Mouse (Mus musculus) ES-E14 (cell line): ENCODE measurements around the gene Recql5. TPM values are rescaled to one million over a fixed set of nuclear protein-coding genes. Genes with fewer than 3 reads are reported as not detected.
"Not testable (repeated sequence)": the region's sequence is repeated elsewhere in the genome, so short reads cannot be mapped to it uniquely, and the experiment has no call there.

Experiments used
- DNase-seq: peaks from one replicate; pipeline ENCODE4 v3.0.0-alpha.2; 2013; ENCODE audit warnings: low read depth, low spot score
- H3K27ac ChIP-seq: 2 replicates; pipeline ENCODE4 v1.5.1; 2012; ENCODE audit warnings: low read depth, mild to moderate bottlenecking, low read length, moderate library complexity, mixed read lengths; ENCODE audit not compliant: poor library complexity, insufficient read depth, severe bottlenecking
- H3K36me3 ChIP-seq: 2 replicates; pipeline ENCODE4 v1.6.1; 2012; ENCODE audit warnings: mild to moderate bottlenecking, low read length, moderate library complexity, mixed read lengths; ENCODE audit not compliant: control insufficient read depth, poor library complexity, insufficient read depth, severe bottlenecking
- H3K4me1 ChIP-seq, 2 experiments: fragments of 150-350 bp in 1 of 2; sonication (generic) in 1 of 2; 2 replicates each; pipeline ENCODE4 v1.6.1; 2012; ENCODE audit warnings: low read length in 2 of 2, mild to moderate bottlenecking in 1 of 2, mixed read lengths in 1 of 2; ENCODE audit not compliant: control insufficient read depth in 2 of 2, insufficient read depth in 2 of 2, poor library complexity in 1 of 2
- H3K4me3 ChIP-seq, 2 experiments: fragments of 150-350 bp in 1 of 2; sonication (generic) in 1 of 2; 2 replicates each; pipeline ENCODE4 v1.5.1; 2012; ENCODE audit warnings: low read length in 2 of 2, low read depth in 1 of 2, mild to moderate bottlenecking in 1 of 2, mixed read lengths in 1 of 2; ENCODE audit not compliant: insufficient read depth in 1 of 2, poor library complexity in 1 of 2, severe bottlenecking in 1 of 2
- H3K9ac ChIP-seq: 2 replicates; pipeline ENCODE4 v1.6.1; 2012; ENCODE audit warnings: low read depth, mild to moderate bottlenecking, low read length, mixed read lengths; ENCODE audit not compliant: poor library complexity, insufficient read depth, severe bottlenecking
- H3K9me3 ChIP-seq: fragments of 150-350 bp; sonication (generic); 2 replicates; pipeline ENCODE4 v1.6.1; 2012; ENCODE audit warnings: low read depth, mild to moderate bottlenecking, low read length; ENCODE audit not compliant: control insufficient read depth, insufficient read depth
- CHD2 ChIP-seq: IDR thresholded peaks from 2 replicates; pipeline ENCODE4 v1.6.1; 2014; ENCODE audit warnings: mild to moderate bottlenecking, low read depth, low read length, inconsistent platforms
- HCFC1 ChIP-seq: IDR thresholded peaks from 2 replicates; pipeline ENCODE4 v1.6.1; 2012; ENCODE audit warnings: low read length, inconsistent platforms, borderline replicate concordance; ENCODE audit not compliant: insufficient read depth
- MAFK ChIP-seq: IDR thresholded peaks from 2 replicates; pipeline ENCODE4 v1.6.1; 2014; ENCODE audit warnings: mild to moderate bottlenecking, low read depth, low read length, inconsistent platforms; ENCODE audit not compliant: insufficient read depth
- ZC3H11A ChIP-seq: IDR thresholded peaks from 2 replicates; pipeline ENCODE4 v1.6.1; 2012; ENCODE audit warnings: low read depth, mild to moderate bottlenecking, inconsistent platforms, low read length, borderline replicate concordance
- ZNF384 ChIP-seq: IDR thresholded peaks from 2 replicates; pipeline ENCODE4 v1.6.1; 2012; ENCODE audit warnings: low read depth, low read length, inconsistent platforms
- in situ Hi-C, 2 experiments: fragments of 600-800 bp; cut with MboI; formaldehyde crosslinking; loops; one replicate each; pipeline ENCODE4 v1.15.1; 2025; ENCODE audit warnings: low sequenced_read_pairs in 2 of 2, inconsistent platforms in 1 of 2; ENCODE audit not compliant: unreplicated experiment in 2 of 2
- total RNA-seq: library from RNA; depleted of rRNA; stranded (reverse); fragments of 300-350 nt; gene quantifications from 2 replicates; pipeline ENCODE4 v1.2.3, GENCODE M21; 2012

Gene Recql5
- total RNA-seq, 1 experiment: 28.0 TPM

DNA sequence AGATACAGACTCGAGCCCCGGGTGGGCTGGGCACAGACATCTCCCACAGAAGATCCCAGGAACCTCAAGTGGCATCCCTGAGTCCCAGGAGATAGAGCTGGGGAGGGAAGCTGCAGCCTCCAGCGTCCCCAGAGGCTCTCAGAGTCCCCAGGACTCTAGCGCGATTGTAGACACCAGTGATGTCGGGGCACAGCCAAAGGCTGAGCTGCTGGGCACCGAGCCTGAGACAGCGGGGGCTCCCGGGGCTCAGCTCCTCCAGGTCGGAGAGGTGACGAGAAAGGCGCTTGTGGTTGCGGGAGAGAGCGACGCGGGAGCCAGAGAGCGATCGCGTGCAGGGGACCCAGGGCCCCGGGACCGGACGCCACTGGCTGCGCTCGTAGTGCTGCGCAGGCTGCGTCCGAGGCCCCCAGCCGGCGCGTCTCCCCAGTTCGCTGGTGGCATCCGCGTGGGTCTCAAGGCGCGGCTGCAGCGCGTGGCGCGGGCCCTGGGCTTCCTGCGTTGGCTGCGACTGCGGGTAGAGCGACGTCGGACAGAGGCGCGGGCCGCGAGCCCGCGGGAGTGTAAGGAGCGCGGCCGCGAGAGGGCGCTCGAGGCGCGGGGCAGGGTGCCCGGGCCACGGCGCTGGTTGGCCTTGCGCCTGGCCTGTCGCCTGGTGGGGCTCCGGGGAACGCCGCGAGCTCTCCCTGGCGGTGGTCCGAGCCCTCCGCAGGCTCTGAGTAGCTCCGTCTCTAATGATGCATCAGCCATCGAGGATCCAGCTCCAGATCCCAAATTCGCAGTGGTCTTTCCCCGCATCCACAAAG is 73.9 kb downstream of the Recql5 start:
- Histone ChIP-seq H3K4me1 (peaks cover 0 to under 1% of the 10 kb centered on the region in 2 experiments; a peak in 1 of 4 replicates), H3K27ac (no peak overlapping the region), H3K36me3 (peaks cover 6% of the 10 kb centered on the region), H3K9ac (peak overlapping the region; percentile 31), H3K9me3 (no peaks in the 10 kb centered on the region), H3K4me3 (peak overlapping the region; percentile 63 to 66)
- in situ Hi-C loops: no loop called here
- TF ChIP-seq CHD2: no peak
- TF ChIP-seq HCFC1: peak; percentile 52; the same call in 1 of the 2 replicates
- DNase-seq: peak; percentile 29

DNA sequence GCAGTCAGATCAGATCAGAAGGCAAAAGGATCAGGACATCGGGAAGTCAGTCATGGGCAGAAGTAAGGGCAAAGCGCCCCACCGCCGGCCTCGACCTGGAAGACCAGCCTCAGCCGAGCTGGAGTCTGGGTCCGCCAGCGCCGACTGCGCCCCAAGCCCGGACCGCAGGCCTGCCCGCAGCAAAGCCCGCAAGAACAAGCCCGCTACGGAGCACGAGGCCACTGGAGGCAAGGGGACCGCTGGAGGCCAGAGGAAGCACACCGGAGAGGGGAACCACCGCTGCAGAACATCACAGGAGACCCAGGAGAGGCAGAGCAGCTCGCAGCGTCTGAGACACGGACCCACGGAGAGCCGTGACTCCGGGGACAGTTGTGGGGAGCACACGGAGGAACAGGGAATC is 74.9 kb downstream of the Recql5 start, which contains the start of gene Myo15b:
Gene Myo15b (plus strand): TSS at position 53 of the 400 bp plus-strand sequence.
- Histone ChIP-seq H3K9me3 (no peaks in the 10 kb centered on the region), H3K9ac (peak within 1 kb of the TSS; percentile 31), H3K36me3 (peaks cover 15% of the 10 kb centered on the region), H3K4me3 (peak within 1 kb of the TSS; percentile 63 to 66), H3K4me1 (no peaks in the 10 kb centered on the region), H3K27ac (no peak within 1 kb of the TSS)
- no peak for DNase-seq
- in situ Hi-C loops: no loop called here
- TF ChIP-seq CHD2 (no peak), ZNF384 (no peak), ZC3H11A (no peak), HCFC1 (no peak), MAFK (no peak)

DNA sequence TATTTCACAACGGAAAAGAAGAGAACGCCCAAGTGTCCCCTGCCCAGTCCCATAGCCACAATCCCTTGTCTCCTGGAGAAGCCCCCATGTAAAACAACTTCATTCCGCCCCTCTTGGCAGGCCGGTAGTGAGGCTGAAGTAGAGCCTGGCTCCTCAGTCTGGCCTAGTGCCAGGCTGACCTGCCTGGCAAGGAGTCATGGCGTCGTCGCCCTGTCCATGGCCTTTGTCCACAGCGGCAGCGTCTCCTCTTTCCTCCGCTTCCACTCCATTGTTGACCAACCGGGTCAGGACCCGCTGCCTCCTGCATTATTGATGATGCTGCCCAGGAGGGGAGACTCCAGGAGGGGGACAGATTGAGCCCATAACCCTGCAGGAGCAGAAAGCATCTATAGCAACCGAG is 75.3 kb downstream of the Recql5 start:
- Histone ChIP-seq H3K36me3 (peaks cover 20% of the 10 kb centered on the region), H3K9ac (0 out of 2 replicates have a peak overlapping the region, but pooled peaks have one; percentile 31), H3K9me3 (no peaks in the 10 kb centered on the region), H3K4me1 (no peaks in the 10 kb centered on the region), H3K4me3 (peak overlapping the region; percentile 63 to 66; a peak in 3 of 4 replicates), H3K27ac (no peak overlapping the region)
- TF ChIP-seq HCFC1: no peak
- no peak for TF ChIP-seq MAFK
- TF ChIP-seq CHD2: no peak
- no peak for TF ChIP-seq ZNF384
- no peak for TF ChIP-seq ZC3H11A
- no peak for DNase-seq
- in situ Hi-C loops: no loop called here

DNA sequence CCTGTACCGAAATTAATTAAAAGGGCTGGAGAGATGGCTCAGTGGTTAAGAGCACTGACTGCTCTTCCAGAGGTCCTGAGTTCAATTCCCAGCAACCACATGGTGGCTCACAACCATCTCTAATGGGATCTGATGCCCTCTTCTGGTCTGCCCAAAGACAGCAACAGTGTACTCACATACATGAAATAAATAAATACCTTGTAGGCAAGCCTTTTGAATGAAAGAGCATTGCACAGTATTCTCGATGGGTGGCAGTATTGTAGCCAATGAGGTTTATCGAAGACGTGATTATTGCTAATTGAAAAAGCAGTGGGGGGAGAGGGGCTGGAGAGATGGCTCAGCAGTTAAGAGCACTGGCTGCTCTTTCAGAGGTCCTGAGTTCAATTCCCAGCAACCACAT is 76.1 kb downstream of the Recql5 start:
- DNase-seq, H3K4me1 ChIP-seq, H3K27ac ChIP-seq, in situ Hi-C loops, H3K4me3 ChIP-seq, H3K9ac ChIP-seq, H3K9me3 ChIP-seq: not testable (repeated sequence)
- H3K36me3 ChIP-seq: peaks cover 25% of the 10 kb centered on the region

DNA sequence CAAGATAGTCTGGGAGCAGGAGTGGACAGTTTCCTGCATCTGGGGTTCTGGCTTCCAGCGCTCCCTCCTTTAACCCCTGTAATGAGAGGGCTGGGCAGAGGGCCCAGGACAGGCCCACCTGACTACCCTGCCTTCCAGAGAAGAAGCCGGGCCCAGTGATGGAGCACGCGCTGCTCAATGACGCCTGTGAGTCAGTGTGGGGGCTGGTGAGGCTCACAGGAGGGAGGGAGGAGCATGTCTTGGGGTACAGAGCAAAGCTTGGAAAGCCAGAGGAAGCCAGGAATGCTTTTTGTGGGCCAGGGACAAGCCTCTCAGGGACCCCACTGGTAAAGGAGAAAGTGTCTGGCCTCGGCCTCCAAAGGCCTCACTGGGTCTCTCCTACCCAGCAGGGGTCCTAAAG is 78.6 kb downstream of the Recql5 start:
- Histone ChIP-seq H3K4me1 (peaks cover 0 to 2% of the 10 kb centered on the region in 2 experiments; a peak in 1 of 4 replicates), H3K27ac (no peak overlapping the region), H3K36me3 (peaks cover 45% of the 10 kb centered on the region), H3K4me3 (no peak overlapping the region), H3K9me3 (no peaks in the 10 kb centered on the region), H3K9ac (no peak overlapping the region)
- TF ChIP-seq HCFC1 (no peak), ZNF384 (no peak), MAFK (no peak), ZC3H11A (no peak), CHD2 (no peak)
- DNase-seq: no peak
- in situ Hi-C loops: no loop called here
